29 mouse cellular contexts compared by ENCODE assay signal in genomic region chr12:3223352-3223751, GRCm38 (mm10).
"Had no signal": no experiment of that assay in that cellular context is flagged by ENCODE, and none has a peak within 500 bp of the region (broad histone marks: within the 10 kb centered on the region; RNA-seq: fewer than 3 reads in every experiment).

No protein-coding gene starts in this region.

- H3K27ac ChIP-seq: embryonic facial prominence, embryonic 10.5 days; embryonic facial prominence, embryonic 12.5 days; embryonic facial prominence, embryonic 13.5 days; embryonic facial prominence, embryonic 15.5 days; forebrain, embryonic 10.5 days; forebrain, embryonic 12.5 days; forebrain, embryonic 13.5 days; forebrain, embryonic 15.5 days; gastrocnemius, adult 2 months; heart, adult 2 months; heart, embryonic 10.5 days had no signal

- H3K9me3 ChIP-seq: embryonic facial prominence, embryonic 10.5 days; embryonic facial prominence, embryonic 12.5 days; embryonic facial prominence, embryonic 15.5 days; forebrain, embryonic 10.5 days; forebrain, embryonic 12.5 days; forebrain, embryonic 13.5 days; forebrain, embryonic 15.5 days; heart, embryonic 10.5 days had no signal

- H3K4me1 ChIP-seq: embryonic facial prominence, embryonic 10.5 days; embryonic facial prominence, embryonic 12.5 days; embryonic facial prominence, embryonic 13.5 days; embryonic facial prominence, embryonic 15.5 days; forebrain, embryonic 10.5 days; forebrain, embryonic 12.5 days; forebrain, embryonic 13.5 days; forebrain, embryonic 15.5 days; heart, embryonic 10.5 days had no signal

- H3K36me3 ChIP-seq: embryonic facial prominence, embryonic 10.5 days; embryonic facial prominence, embryonic 12.5 days; embryonic facial prominence, embryonic 13.5 days; embryonic facial prominence, embryonic 15.5 days; forebrain, embryonic 10.5 days; forebrain, embryonic 12.5 days; forebrain, embryonic 15.5 days; heart, embryonic 10.5 days had no signal

- H3K9ac ChIP-seq: embryonic facial prominence, embryonic 12.5 days; embryonic facial prominence, embryonic 13.5 days; embryonic facial prominence, embryonic 15.5 days; forebrain, embryonic 12.5 days; forebrain, embryonic 13.5 days; forebrain, embryonic 15.5 days; forebrain, postnatal 0 days had no signal

- H3K4me2 ChIP-seq: embryonic facial prominence, embryonic 12.5 days; embryonic facial prominence, embryonic 13.5 days; embryonic facial prominence, embryonic 15.5 days; forebrain, embryonic 12.5 days; forebrain, embryonic 13.5 days; forebrain, embryonic 15.5 days had no signal

- H3K27me3 ChIP-seq: embryonic facial prominence, embryonic 12.5 days; embryonic facial prominence, embryonic 13.5 days; embryonic facial prominence, embryonic 15.5 days; forebrain, embryonic 12.5 days; forebrain, embryonic 13.5 days; forebrain, embryonic 15.5 days had no signal

- DNase-seq: cerebellum, adult 2 months; cerebellum, adult 8-10 months; cerebellum, adult 9-10 months; cerebellum, adult 9-11 months; cerebellum, postnatal 10 days; cerebellum, postnatal 14 days; cerebellum, postnatal 25 days; cerebellum, postnatal 36 days; embryo, embryonic 11 days; forebrain, postnatal 0 days; gastrocnemius, adult 2 months; gastrocnemius, postnatal 10 days; gastrocnemius, postnatal 14 days; gastrocnemius, postnatal 25 days; gastrocnemius, postnatal 36 days; heart, adult 18-20 months; heart, adult 2 months had no signal

- H3K4me3 ChIP-seq: embryonic facial prominence, embryonic 10.5 days; embryonic facial prominence, embryonic 12.5 days; embryonic facial prominence, embryonic 13.5 days; embryonic facial prominence, embryonic 15.5 days; erythroblast, embryonic 14.5 days; forebrain, embryonic 10.5 days; forebrain, embryonic 12.5 days; forebrain, embryonic 13.5 days; forebrain, embryonic 15.5 days; gastrocnemius, adult 2 months; heart, adult 2 months; heart, embryonic 10.5 days had no signal

- ATAC-seq: forebrain, embryonic 13.5 days; forebrain, embryonic 14.5 days; forebrain, embryonic 15.5 days; forebrain, embryonic 16.5 days; forebrain, postnatal 0 days had no signal
